In genomic region chr1:139162814-139163213, GRCm38 (mm10) we compare ENCODE assay signal across 8 mouse cellular contexts.
DNase-seq lines count a peak whose midpoint lies in the region; ATAC-seq and TF ChIP-seq lines count a peak whose summit lies in the region.

No protein-coding gene starts in this region.

- peak; percentile 56 for TF ChIP-seq RAD21 in CH12.LX (IDR thresholded peaks at IDR 0.05; ENCODE audit: low read depth, low read length)

- H3K9me3 ChIP-seq in heart, postnatal 0 days (replicated peaks; ENCODE audit: control insufficient read depth, low read length), result no peaks in the 10 kb centered on the region
- H3K9me3 ChIP-seq in CH12.LX (replicated peaks; ENCODE audit: low read length), result no peaks in the 10 kb centered on the region
- no peaks in the 10 kb centered on the region for H3K9me3 ChIP-seq in liver, embryonic 13.5 days (replicated peaks)

- dilution Hi-C loops in CH12.LX (cut with MboI; ENCODE audit: extremely low pct_ligation_motif_present, extremely low pct_unique_long_range_greater_than_20kb, low sequenced_read_pairs), result no loop called here

- H3K36me3 ChIP-seq in heart, postnatal 0 days (replicated peaks; ENCODE audit: control insufficient read depth, insufficient read depth, low read length), result no peaks in the 10 kb centered on the region
- H3K36me3 ChIP-seq in CH12.LX (replicated peaks in 1 of 2; ENCODE audit: control insufficient read depth in 1 of 2, insufficient read depth in 1 of 2, low read length in 1 of 2), result peaks cover 7 to 64% of the 10 kb centered on the region in 2 experiments
- no peaks in the 10 kb centered on the region for H3K36me3 ChIP-seq in liver, embryonic 13.5 days

- no peaks in the 10 kb centered on the region for H3K4me1 ChIP-seq in heart, postnatal 0 days (ENCODE audit: control insufficient read depth, insufficient read depth)
- H3K4me1 ChIP-seq in CH12.LX (ENCODE audit: control insufficient read depth in 1 of 2, insufficient read depth in 2 of 2), result no peaks in the 10 kb centered on the region
- H3K4me1 ChIP-seq in liver, embryonic 13.5 days (replicated peaks), result no peaks in the 10 kb centered on the region

- no peaks in the 10 kb centered on the region for H3K27me3 ChIP-seq in heart, postnatal 0 days (ENCODE audit: control insufficient read depth, insufficient read depth, low read length)
- no peaks in the 10 kb centered on the region for H3K27me3 ChIP-seq in CH12.LX (replicated peaks)
- H3K27me3 ChIP-seq in liver, embryonic 13.5 days, result no peaks in the 10 kb centered on the region

- DNase-seq in heart, postnatal 0 days (ENCODE audit: low spot score), result peak; percentile 43
- DNase-seq in heart, adult 11 months, result no peak
- DNase-seq in CH12.LX (ENCODE audit: extremely low read depth), result peak; percentile 35
- DNase-seq in c-Kit-positive CD71-negative TER-119-negative erythroid progenitor cells, embryonic 14.5 days (ENCODE audit: low read depth), result peak; percentile 42
- no peak for DNase-seq in liver, embryonic 13.5 days
- DNase-seq in retina, postnatal 1 day, result peak; percentile 73
- no peak for DNase-seq in urinary bladder, postnatal 14 days (ENCODE audit: low spot score)

- in situ Hi-C loops in CH12.LX (cut with MboI; ENCODE audit: low pct_ligation_motif_present, low pct_unique_long_range_greater_than_20kb, low sequenced_read_pairs), result loop anchor here (25.0 kb wide), 1 partner anchor 326 kb away; the partner anchor contains the start of gene Lhx9

- TF ChIP-seq CTCF in heart, postnatal 0 days (IDR thresholded peaks at IDR 0.05; ENCODE audit: low read depth), result peak; percentile 60
- TF ChIP-seq CTCF in CH12.LX (conservative IDR thresholded peaks at IDR 0.05 in 1 of 2, IDR thresholded peaks at IDR 0.05 in 1 of 2; ENCODE audit: low read depth in 2 of 2, low read length in 2 of 2), result peak; percentile 24 to 66; a peak in 2 of 4 replicates

- no peak overlapping the region for H3K9ac ChIP-seq in heart, postnatal 0 days (replicated peaks; ENCODE audit: low read depth, low read length)
- no peak overlapping the region for H3K9ac ChIP-seq in CH12.LX (ENCODE audit: insufficient read depth, low read depth)
- no peak overlapping the region for H3K9ac ChIP-seq in liver, embryonic 13.5 days

- H3K27ac ChIP-seq in heart, postnatal 0 days (ENCODE audit: low read depth), result no peak overlapping the region
- no peak overlapping the region for H3K27ac ChIP-seq in CH12.LX (ENCODE audit: insufficient read depth, low read depth)
- no peak overlapping the region for H3K27ac ChIP-seq in liver, embryonic 13.5 days

- no peak overlapping the region for H3K4me2 ChIP-seq in heart, postnatal 0 days (ENCODE audit: low read depth, low read length)
- H3K4me2 ChIP-seq in CH12.LX (ENCODE audit: insufficient read depth, low read depth, poor library complexity, severe bottlenecking), result no peak overlapping the region
- H3K4me2 ChIP-seq in liver, embryonic 13.5 days, result no peak overlapping the region

- TF ChIP-seq POLR2A in CH12.LX (IDR thresholded peaks at IDR 0.05; ENCODE audit: low read depth, low read length), result no peak

- no peak for TF ChIP-seq EP300 in heart, postnatal 0 days (IDR thresholded peaks at IDR 0.05; ENCODE audit: low read depth)
- no peak for TF ChIP-seq EP300 in CH12.LX (IDR thresholded peaks at IDR 0.05; ENCODE audit: low read length)

- no peaks in the 10 kb centered on the region for H3K79me2 ChIP-seq in CH12.LX (replicated peaks; ENCODE audit: control insufficient read depth, extremely low read depth, insufficient read depth, poor library complexity, severe bottlenecking)

- 24% methylated on average over 5 of the region's 5 CpGs for WGBS in heart, postnatal 0 days
- WGBS in liver, embryonic 13.5 days (ENCODE audit: insufficient replicate concordance), result 36% methylated on average over 5 of the region's 5 CpGs

- ATAC-seq in heart, postnatal 0 days (ENCODE audit: insufficient read depth, low read depth), result peak; percentile 44
- ATAC-seq in hematopoietic stem cell, adult 5-6 weeks (replicated peaks in 1 of 2; ENCODE audit: insufficient read depth in 1 of 2, low FRiP score in 2 of 2, low TSS enrichment in 1 of 2, low read depth in 1 of 2, poor library complexity in 2 of 2, severe bottlenecking in 2 of 2), result peak; percentile 30 to 36; a peak in 2 of 4 replicates
- ATAC-seq in liver, embryonic 13.5 days (ENCODE audit: low read depth), result peak; percentile 36; the same call in 1 of the 2 replicates

- H3K4me3 ChIP-seq in heart, postnatal 0 days (ENCODE audit: low read depth, low read length), result no peak overlapping the region
- no peak overlapping the region for H3K4me3 ChIP-seq in CH12.LX (replicated peaks in 1 of 3; ENCODE audit: low read depth in 2 of 3, low read length in 2 of 3, poor library complexity in 1 of 3)
- no peak overlapping the region for H3K4me3 ChIP-seq in liver, embryonic 13.5 days (replicated peaks)

TF ChIP-seq in CH12.LX, 34 proteins besides CTCF, POLR2A, EP300 and RAD21:
- TF ChIP-seq SMC3 (IDR thresholded peaks at IDR 0.05; ENCODE audit: low read depth, low read length) (peak; percentile 54), MXI1 (IDR thresholded peaks at IDR 0.05; ENCODE audit: low read depth, low read length) (no peak)

Comparison
In these comparisons a context has a peak if more than half of its experiments do, and no peak if none do; other contexts are left out.
1. DNase-seq: peak in heart, postnatal 0 days (single experiment), CH12.LX (single experiment), c-Kit-positive CD71-negative TER-119-negative erythroid progenitor cells, embryonic 14.5 days (single experiment) and retina, postnatal 1 day (single experiment); none in heart, adult 11 months (single experiment), liver, embryonic 13.5 days (single experiment) and urinary bladder, postnatal 14 days (single experiment).
2. Peak in every context shown above with its lines, with median percentiles within 50 percentile points of each other: ATAC-seq.